Mouse (Mus musculus) neural tube, embryonic 15.5 days (tissue): ENCODE measurements around the gene Uts2b. TPM values are rescaled to one million over a fixed set of nuclear protein-coding genes. Genes with fewer than 3 reads are reported as not detected.

Source experiments
- polyA plus RNA-seq: library from polyadenylated mRNA; unstranded; fragments of >200 nt; fragmentation: Nextera tagmentation; extraction: Ambion mirVana; gene quantifications from 2 replicates; pipeline ENCODE4 v1.2.1, GENCODE M21; 2015

Uts2b gene
- polyA plus RNA-seq, 1 experiment from 2014 or later, result 35.1 TPM

Other genes with a start within 250 kb of the Uts2b start
- gene Ostn, start 62.8 kb downstream of the Uts2b start, polyA plus RNA-seq, result 0.24 and 0.37 TPM in 2 replicates
- 37.1 and 38.4 TPM in 2 replicates for gene Ccdc50, start 18.6 kb upstream of the Uts2b start, polyA plus RNA-seq